Mouse (Mus musculus) stomach, embryonic 16.5 days (tissue): ENCODE data around the gene Kif3b. TPM values are rescaled to one million over a fixed set of nuclear protein-coding genes. Genes with fewer than 3 reads are reported as not detected.

Source experiments
- ATAC-seq: fragments of 200-750 bp; cut with Nextera tagmentation; 2 replicates; pipeline ENCODE4 v1.8.0; 2017; ENCODE audit warnings: moderate number of reproducible peaks, moderate TSS enrichment; ENCODE audit not compliant: insufficient read depth, low FRiP score
- H3K27ac ChIP-seq: fragments of 300-500 bp; sonication (generic); 2 replicates; pipeline ENCODE4 v1.5.1; 2014; ENCODE audit warnings: low read length
- H3K27me3 ChIP-seq: fragments of 300-500 bp; sonication (generic); 2 replicates; pipeline ENCODE4 v1.6.1; 2014; ENCODE audit warnings: low read length, control low read depth, mixed read lengths; ENCODE audit not compliant: control insufficient read depth, insufficient read depth
- H3K36me3 ChIP-seq: fragments of 300-500 bp; sonication (generic); 2 replicates; pipeline ENCODE4 v1.6.1; 2014; ENCODE audit warnings: low read length; ENCODE audit not compliant: control insufficient read depth, insufficient read depth
- H3K4me1 ChIP-seq: fragments of 300-500 bp; sonication (generic); 2 replicates; pipeline ENCODE4 v1.6.1; 2014; ENCODE audit warnings: low read length, control low read depth, mixed read lengths; ENCODE audit not compliant: control insufficient read depth, insufficient read depth
- H3K4me2 ChIP-seq: fragments of 300-500 bp; sonication (generic); 2 replicates; pipeline ENCODE4 v1.6.1; 2014; ENCODE audit warnings: low read depth, low read length, mixed read lengths
- H3K4me3 ChIP-seq: fragments of 300-500 bp; sonication (generic); replicated peaks from 2 replicates; pipeline ENCODE4 v1.5.1; 2014; ENCODE audit warnings: mild to moderate bottlenecking, low read length
- H3K9ac ChIP-seq: fragments of 300-500 bp; sonication (generic); 2 replicates; pipeline ENCODE4 v1.6.1; 2014; ENCODE audit warnings: low read length
- H3K9me3 ChIP-seq: fragments of 300-500 bp; sonication (generic); replicated peaks from 2 replicates; pipeline ENCODE4 v1.6.1; 2016; ENCODE audit warnings: low read length, control low read depth; ENCODE audit not compliant: control insufficient read depth
- WGBS: fragments of 180-500 bp; shearing (Covaris S2); extraction: QIAGEN DNeasy Blood & Tissue Kit; methylation state at CpG from one replicate; pipeline ENCODE4 v1.1.7; 2014; 5-methylcytosine and 5-hydroxymethylcytosine counted together
- polyA plus RNA-seq: library from polyadenylated mRNA; unstranded; fragments of >200 nt; fragmentation: Nextera tagmentation; extraction: Ambion mirVana; gene quantifications from 2 replicates; pipeline ENCODE4 v1.2.1, GENCODE M21; 2015

Kif3b gene
- polyA plus RNA-seq, 1 experiment from 2014 or later, result 6.7 TPM

- H3K4me2 ChIP-seq, result no peak overlapping the region
- H3K27ac ChIP-seq, result no peak overlapping the region
- no peak overlapping the region for H3K4me3 ChIP-seq
- H3K27me3 ChIP-seq, result no peaks in the 10 kb centered on the region
- H3K9ac ChIP-seq, result no peak overlapping the region
- H3K36me3 ChIP-seq, result peaks cover 17% of the 10 kb centered on the region
- no peak for ATAC-seq
- H3K4me1 ChIP-seq, result no peaks in the 10 kb centered on the region
- no peaks in the 10 kb centered on the region for H3K9me3 ChIP-seq
Observed at GRCm38 (mm10) chr2:153370871-153371270, 79.7 kb downstream of the Kif3b start.

- Histone ChIP-seq H3K27me3 (no peaks in the 10 kb centered on the region), H3K36me3 (no peaks in the 10 kb centered on the region), H3K9me3 (no peaks in the 10 kb centered on the region), H3K4me1 (no peaks in the 10 kb centered on the region), H3K9ac (no peak overlapping the region), H3K4me3 (no peak overlapping the region), H3K27ac (no peak overlapping the region), H3K4me2 (no peak overlapping the region)
- 76% methylated on average over 2 of the region's 2 CpGs for WGBS
- ATAC-seq, result no peak
Observed at GRCm38 (mm10) chr2:153375380-153375779, 84.2 kb downstream of the Kif3b start.

- no peak overlapping the region for H3K4me3 ChIP-seq
- no peaks in the 10 kb centered on the region for H3K27me3 ChIP-seq
- no peak overlapping the region for H3K9ac ChIP-seq
- WGBS, result 98% methylated on average over 1 of the region's 1 CpGs
- H3K36me3 ChIP-seq, result no peaks in the 10 kb centered on the region; the same call in 1 of the 2 replicates
- no peak for ATAC-seq
- H3K4me1 ChIP-seq, result no peaks in the 10 kb centered on the region
- no peak overlapping the region for H3K27ac ChIP-seq
- H3K9me3 ChIP-seq, result no peaks in the 10 kb centered on the region
- H3K4me2 ChIP-seq, result no peak overlapping the region
Observed at GRCm38 (mm10) chr2:153380479-153380878, 89.3 kb downstream of the Kif3b start.

Other genes with a start within 250 kb of the Kif3b start
- gene Ccm2l, start 225.5 kb upstream of the Kif3b start, polyA plus RNA-seq, result 0.51 and 1.0 TPM in 2 replicates
- 6.2 and 6.7 TPM in 2 replicates for gene Hck, start 182.9 kb upstream of the Kif3b start, polyA plus RNA-seq
- 86.7 and 93.4 TPM in 2 replicates for gene Tm9sf4, start 130.1 kb upstream of the Kif3b start, polyA plus RNA-seq
- 9.2 and 9.9 TPM in 2 replicates for gene Tspyl3, start 66.0 kb upstream of the Kif3b start, polyA plus RNA-seq
- 19.6 and 21.8 TPM in 2 replicates for gene Plagl2, start 50.0 kb upstream of the Kif3b start, polyA plus RNA-seq
- gene Pofut1, start 49.9 kb upstream of the Kif3b start, polyA plus RNA-seq, result 6.7 and 8.2 TPM in 2 replicates
- 6.4 and 7.2 TPM in 2 replicates for gene Asxl1, start 54.4 kb downstream of the Kif3b start, polyA plus RNA-seq
- not detected in 2 replicates for gene 4930404H24Rik, start 201.4 kb downstream of the Kif3b start, polyA plus RNA-seq
- 11.3 and 11.5 TPM in 2 replicates for gene Nol4l, start 238.6 kb downstream of the Kif3b start, polyA plus RNA-seq